Mouse (Mus musculus) small intestine, adult 2 months (tissue): ENCODE results near the gene Ice2. TPM values are rescaled to one million over a fixed set of nuclear protein-coding genes. Genes with fewer than 3 reads are reported as not detected.
A peak's percentile ranks its signal among the peaks of the same experiment; 100 is the strongest.

Experiments
- H3K27ac ChIP-seq: fragments of 200-500 bp; 2 replicates; pipeline ENCODE4 v1.5.1; 2012; ENCODE audit warnings: low read depth, low read length, control low read depth, inconsistent platforms; ENCODE audit not compliant: insufficient read depth
- H3K27me3 ChIP-seq: fragments of 200-500 bp; 2 replicates; pipeline ENCODE4 v1.6.1; 2012; ENCODE audit warnings: mild to moderate bottlenecking, moderate library complexity, low read length, inconsistent platforms; ENCODE audit not compliant: control insufficient read depth, insufficient read depth
- H3K36me3 ChIP-seq: fragments of 200-500 bp; 2 replicates; pipeline ENCODE4 v1.6.1; 2012; ENCODE audit warnings: mild to moderate bottlenecking, low read length, control low read depth, inconsistent platforms; ENCODE audit not compliant: control insufficient read depth, insufficient read depth
- H3K4me1 ChIP-seq: fragments of 200-500 bp; 2 replicates; pipeline ENCODE4 v1.6.1; 2012; ENCODE audit warnings: low read length, inconsistent platforms, mixed read lengths; ENCODE audit not compliant: control insufficient read depth, insufficient read depth, insufficient read length
- H3K4me3 ChIP-seq: fragments of 200-500 bp; 2 replicates; pipeline ENCODE4 v1.5.1; 2012; ENCODE audit warnings: low read depth, mild to moderate bottlenecking, control low read depth, inconsistent platforms, low read length, moderate library complexity
- CTCF ChIP-seq: fragments of 200-500 bp; IDR thresholded peaks from 2 replicates; pipeline ENCODE4 v1.5.1; 2012; ENCODE audit warnings: low read depth, mild to moderate bottlenecking, control low read depth, inconsistent platforms, low read length, moderate library complexity, mixed read lengths; ENCODE audit not compliant: insufficient replicate concordance, insufficient read length; ENCODE audit errors: extremely low read depth
- POLR2A ChIP-seq: fragments of 200-500 bp; IDR thresholded peaks from 2 replicates; pipeline ENCODE4 v1.6.1; 2012; ENCODE audit warnings: low read depth, mild to moderate bottlenecking, control low read depth, inconsistent platforms, low read length, moderate library complexity
- WGBS: fragments of 180-500 bp; shearing (Covaris S2); methylation state at CpG from one replicate; pipeline ENCODE4 v1.1.7; 2018; 5-methylcytosine and 5-hydroxymethylcytosine counted together
- polyA plus RNA-seq: library from polyadenylated mRNA; depleted of rRNA; stranded (reverse); fragments of >200 nt; gene quantifications from 2 replicates; pipeline ENCODE4 v1.2.3, GENCODE M21; 2012; rRNA removed

Ice2 gene
- 0.38 and 0.46 TPM in 2 replicates for polyA plus RNA-seq

DNA sequence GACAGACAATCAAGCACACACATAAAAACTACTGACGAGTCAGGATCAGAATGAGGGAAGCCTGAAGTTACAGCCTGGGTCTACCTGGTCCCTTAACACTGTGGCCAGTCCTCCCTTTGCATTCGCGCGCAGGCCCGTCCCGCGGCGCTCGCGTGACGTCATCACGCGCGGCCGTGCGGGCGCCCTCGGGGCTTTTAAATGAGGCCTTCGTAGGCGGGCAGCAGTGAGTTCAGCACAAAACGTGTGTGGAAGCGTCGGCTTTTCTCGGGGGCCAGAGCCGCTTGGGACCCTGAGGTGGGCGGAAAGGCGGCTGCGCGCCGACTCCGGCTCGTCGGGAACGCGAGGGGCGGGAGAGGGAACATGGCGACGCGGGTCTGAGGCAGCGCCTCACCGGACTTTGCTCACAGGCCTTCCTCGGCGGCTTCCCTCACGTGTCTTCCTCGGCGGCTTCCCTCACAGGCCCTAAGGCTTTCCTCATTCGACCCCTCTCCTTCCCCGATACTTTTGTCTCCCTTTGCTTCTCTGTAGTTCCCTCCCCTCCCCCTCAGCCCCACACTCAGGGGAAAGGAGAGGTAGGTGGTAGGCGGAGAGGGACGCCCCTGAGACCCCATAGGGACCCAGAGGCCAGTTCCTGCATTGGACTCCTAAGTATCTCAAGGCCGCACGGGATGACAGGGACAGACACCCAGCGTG is at the start of gene Ice2:
Gene Ice2 (plus strand): TSS at position 147 of the 693 bp plus-strand sequence.
- TF ChIP-seq CTCF (no peak), POLR2A (peak; percentile 37; the same call in 1 of the 2 replicates)
- under 1% methylated on average over 53 of the region's 53 CpGs for WGBS
- H3K36me3 ChIP-seq: no peaks in the 10 kb centered on the region
- peak within 1 kb of the TSS; percentile 74 for H3K27ac ChIP-seq
- H3K27me3 ChIP-seq: no peaks in the 10 kb centered on the region
- H3K4me1 ChIP-seq: peaks cover 5% of the 10 kb centered on the region; the same call in 1 of the 2 replicates
- peak within 1 kb of the TSS; percentile 98 for H3K4me3 ChIP-seq

DNA sequence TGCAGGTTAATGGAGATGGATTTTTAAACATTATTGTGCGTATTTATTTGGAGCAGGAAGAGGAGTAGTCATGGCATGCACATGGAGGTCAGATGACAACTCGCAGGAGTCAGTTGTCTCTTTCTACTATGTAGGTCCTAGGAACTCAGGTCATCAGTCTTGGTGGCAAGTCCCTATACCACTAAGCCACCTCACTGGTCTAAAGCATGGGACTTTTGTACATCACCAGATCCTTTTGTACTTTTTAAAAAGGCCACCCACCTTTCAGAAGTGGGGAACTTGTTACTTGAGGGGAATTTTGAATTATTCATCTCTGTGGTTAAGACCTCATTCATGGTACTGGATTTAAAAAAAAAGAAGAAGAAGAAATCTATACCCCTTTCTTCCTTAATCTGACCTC is 48.2 kb upstream of the Ice2 start:
- Histone ChIP-seq H3K36me3 (no peaks in the 10 kb centered on the region), H3K4me1 (no peaks in the 10 kb centered on the region), H3K27me3 (no peaks in the 10 kb centered on the region), H3K27ac (no peak overlapping the region), H3K4me3 (no peak overlapping the region)
- WGBS: 80% methylated on average over 2 of the region's 2 CpGs
- no peak for TF ChIP-seq CTCF
- no peak for TF ChIP-seq POLR2A

DNA sequence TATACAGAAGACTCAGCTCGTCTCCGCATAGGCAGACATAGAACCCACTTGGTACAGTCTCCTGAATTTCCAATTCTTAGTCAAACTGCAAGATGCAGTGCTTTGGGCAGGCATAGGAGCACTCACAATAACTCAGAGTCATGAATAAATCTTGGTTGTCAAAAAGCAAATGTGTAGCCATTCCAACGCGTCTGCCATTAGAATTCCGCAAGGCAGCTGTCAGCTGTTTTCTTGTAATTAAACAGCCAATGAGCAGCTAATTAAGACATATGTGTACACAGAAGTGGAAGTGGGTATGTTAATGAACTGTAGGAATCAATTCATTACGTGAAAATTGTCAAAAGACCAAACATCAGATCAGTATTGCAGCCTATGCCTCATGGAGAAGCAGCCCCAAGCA is 43.5 kb upstream of the Ice2 start:
- 81% methylated on average over 6 of the region's 6 CpGs for WGBS
- TF ChIP-seq POLR2A: no peak
- TF ChIP-seq CTCF: no peak

GRCm38 (mm10) chr9:69357834-69358233 is 39.9 kb upstream of the Ice2 start:
- Histone ChIP-seq H3K36me3 (no peaks in the 10 kb centered on the region), H3K27ac (no peak overlapping the region), H3K27me3 (no peaks in the 10 kb centered on the region), H3K4me1 (no peaks in the 10 kb centered on the region), H3K4me3 (no peak overlapping the region)
- no peak for TF ChIP-seq POLR2A
- TF ChIP-seq CTCF: peak; percentile 61; the same call in 1 of the 2 replicates
- 29% methylated on average over 3 of the region's 3 CpGs for WGBS

More for the DNA sequence above, 43.5 kb upstream of the Ice2 start:
- no peaks in the 10 kb centered on the region for H3K27me3 ChIP-seq
- H3K36me3 ChIP-seq: no peaks in the 10 kb centered on the region
- H3K4me3 ChIP-seq: no peak overlapping the region
- no peaks in the 10 kb centered on the region for H3K4me1 ChIP-seq
- H3K27ac ChIP-seq: no peak overlapping the region

- Histone ChIP-seq H3K4me1 (no peaks in the 10 kb centered on the region), H3K27me3 (no peaks in the 10 kb centered on the region), H3K36me3 (no peaks in the 10 kb centered on the region), H3K27ac (no peak overlapping the region), H3K4me3 (no peak overlapping the region)
- 80% methylated on average over 6 of the region's 6 CpGs for whole genome bisulfite sequencing
- no peak for TF ChIP-seq CTCF
- no peak for TF ChIP-seq POLR2A
Measured at GRCm38 (mm10) chr9:69358797-69359196, 38.9 kb upstream of the Ice2 start.

- no peaks in the 10 kb centered on the region for H3K27me3 ChIP-seq
- no peak for TF ChIP-seq CTCF
- no peaks in the 10 kb centered on the region for H3K4me1 ChIP-seq
- no peak overlapping the region for H3K4me3 ChIP-seq
- no peaks in the 10 kb centered on the region for H3K36me3 ChIP-seq
- 84% methylated on average over 8 of the region's 8 CpGs for WGBS
- H3K27ac ChIP-seq: no peak overlapping the region
Measured at GRCm38 (mm10) chr9:69361951-69362445, 35.7 kb upstream of the Ice2 start.

DNA sequence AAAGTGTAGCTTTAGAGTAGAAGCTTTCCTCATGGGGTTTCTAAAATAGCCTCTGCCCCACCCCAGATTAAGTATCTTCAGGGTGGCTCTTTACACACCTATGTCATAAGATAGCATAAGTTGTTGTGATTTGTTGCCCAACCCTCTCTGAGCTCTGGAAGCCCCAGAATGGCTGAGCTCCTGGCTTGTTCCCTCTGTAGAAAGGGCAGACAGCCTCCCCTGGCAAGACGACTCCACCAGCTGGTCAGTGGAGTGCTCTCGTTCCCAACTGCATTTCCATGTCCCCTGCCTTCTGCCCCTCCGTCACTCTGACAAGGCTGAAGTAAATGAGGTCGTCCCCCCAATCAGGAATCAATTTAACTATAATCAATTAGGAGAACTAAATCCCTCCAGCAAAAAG is 34.9 kb upstream of the Ice2 start:
- WGBS: 62% methylated on average over 4 of the region's 4 CpGs
- Histone ChIP-seq H3K4me3 (no peak overlapping the region), H3K36me3 (no peaks in the 10 kb centered on the region), H3K27me3 (no peaks in the 10 kb centered on the region), H3K27ac (no peak overlapping the region), H3K4me1 (no peaks in the 10 kb centered on the region)
- TF ChIP-seq CTCF (no peak), POLR2A (no peak)
